Mouse (Mus musculus): ENCODE measurements around the gene Sin3b. TPM values are rescaled to one million over a fixed set of nuclear protein-coding genes. Genes with fewer than 3 reads are reported as not detected.

Gene Sin3b
- polyA plus RNA-seq, 1 experiment from 2014 or later, result 182 TPM

DNA sequence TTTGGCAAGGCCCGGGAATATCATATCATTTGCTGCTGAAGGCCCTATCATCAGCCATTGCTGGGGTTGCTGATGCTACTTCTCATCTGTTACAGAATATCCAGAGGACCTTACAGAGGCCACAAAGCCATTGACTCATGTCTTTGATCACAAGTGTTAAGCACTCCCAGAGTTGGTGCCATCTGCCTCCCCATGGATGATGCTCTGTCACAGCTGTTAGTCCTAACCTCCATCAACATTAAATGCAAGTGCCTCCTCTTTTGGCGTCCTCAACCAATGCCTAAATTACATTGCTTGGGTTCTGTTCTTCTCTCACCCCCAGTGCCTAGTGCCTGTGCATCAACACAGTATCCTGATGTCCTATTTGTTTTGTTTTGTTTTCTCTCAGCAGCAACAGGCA, 78.5 kb downstream of the Sin3b start:
- Histone ChIP-seq H3K9ac (replicated peaks; ENCODE audit: low read depth, low read length) (no peak overlapping the region), H3K9me3 (ENCODE audit: control insufficient read depth, low read length) (no peaks in the 10 kb centered on the region), H3K4me3 (ENCODE audit: low read depth, low read length) (no peak overlapping the region), H3K36me3 (ENCODE audit: control insufficient read depth, insufficient read depth, low read length) (no peaks in the 10 kb centered on the region), H3K27me3 (ENCODE audit: control insufficient read depth, insufficient read depth, low read length) (no peaks in the 10 kb centered on the region), H3K4me1 (ENCODE audit: control insufficient read depth, insufficient read depth, low read length) (no peaks in the 10 kb centered on the region), H3K27ac (ENCODE audit: low read depth, low read length) (no peak overlapping the region), H3K4me2 (ENCODE audit: low read depth, low read length) (no peak overlapping the region)
- 85% methylated on average over 2 of the region's 2 CpGs for WGBS
- ATAC-seq (ENCODE audit: low read depth), result no peak

Small RNAs within 50 kb of the gene (microRNA-seq; reads per million reads assigned to microRNA genes)
- gene Gm26237, result not detected

Other genes starting within 250 kb of the Sin3b start
- 42.3 and 49.8 TPM in 2 replicates for gene Cherp, start 248.1 kb upstream of the Sin3b start, polyA plus RNA-seq (2014; fragmentation: Nextera tagmentation; extraction: Ambion mirVana)
- 9.3 and 10.6 TPM in 2 replicates for gene Slc35e1, start 230.7 kb upstream of the Sin3b start, polyA plus RNA-seq (2014; fragmentation: Nextera tagmentation; extraction: Ambion mirVana)
- 11.4 and 14.6 TPM in 2 replicates for gene Med26, start 175.0 kb upstream of the Sin3b start, polyA plus RNA-seq (2014; fragmentation: Nextera tagmentation; extraction: Ambion mirVana)
- gene Smim7, start 152.2 kb upstream of the Sin3b start, polyA plus RNA-seq (2014; fragmentation: Nextera tagmentation; extraction: Ambion mirVana), result 133 and 144 TPM in 2 replicates
- 27.9 and 31.6 TPM in 2 replicates for gene Tmem38a, start 151.2 kb upstream of the Sin3b start, polyA plus RNA-seq (2014; fragmentation: Nextera tagmentation; extraction: Ambion mirVana)
- gene Nwd1, start 76.6 kb upstream of the Sin3b start, polyA plus RNA-seq (2014; fragmentation: Nextera tagmentation; extraction: Ambion mirVana), result 2.1 and 2.6 TPM in 2 replicates
- gene F2rl3, start 38.6 kb downstream of the Sin3b start, polyA plus RNA-seq (2014; fragmentation: Nextera tagmentation; extraction: Ambion mirVana), result 0.33 and 0.88 TPM in 2 replicates